Mouse (Mus musculus) kidney, embryonic 15.5 days (tissue): ENCODE measurements at regions not wholly inside any gene's neighbourhood (a gene's known extent, or its start where the extent isn't known, plus 50 kb on each side); places are given as distances from the start of the nearest gene placed in this dataset.
"Not testable (repeated sequence)": the region's sequence is repeated elsewhere in the genome, so short reads cannot be mapped to it uniquely, and the experiment has no call there.

Source experiments
- ATAC-seq: fragments of 200-750 bp; cut with Nextera tagmentation; replicated peaks from 2 replicates; pipeline ENCODE4 v1.8.0; 2017; ENCODE audit warnings: moderate TSS enrichment; ENCODE audit not compliant: low FRiP score
- H3K27ac ChIP-seq: fragments of 300-500 bp; sonication (generic); 2 replicates; pipeline ENCODE4 v1.5.1; 2015; ENCODE audit warnings: mild to moderate bottlenecking, inconsistent platforms
- H3K27me3 ChIP-seq: fragments of 300-500 bp; sonication (generic); 2 replicates; pipeline ENCODE4 v1.6.1; 2015; ENCODE audit warnings: inconsistent platforms
- H3K36me3 ChIP-seq: fragments of 300-500 bp; sonication (generic); 2 replicates; pipeline ENCODE4 v1.6.1; 2015; ENCODE audit warnings: inconsistent platforms
- H3K4me1 ChIP-seq: fragments of 300-500 bp; sonication (generic); 2 replicates; pipeline ENCODE4 v1.6.1; 2015; ENCODE audit warnings: inconsistent platforms
- H3K4me2 ChIP-seq: fragments of 300-500 bp; sonication (generic); 2 replicates; pipeline ENCODE4 v1.6.1; 2015; ENCODE audit warnings: moderate library complexity, mild to moderate bottlenecking, inconsistent platforms
- H3K4me3 ChIP-seq: fragments of 300-500 bp; sonication (generic); replicated peaks from 2 replicates; pipeline ENCODE4 v1.5.1; 2015; ENCODE audit warnings: mild to moderate bottlenecking, inconsistent platforms
- H3K9ac ChIP-seq: fragments of 300-500 bp; sonication (generic); 2 replicates; pipeline ENCODE4 v1.6.1; 2015; ENCODE audit warnings: mild to moderate bottlenecking, inconsistent platforms
- H3K9me3 ChIP-seq: fragments of 300-500 bp; sonication (generic); replicated peaks from 2 replicates; pipeline ENCODE4 v1.6.1; 2016; ENCODE audit warnings: inconsistent platforms
- WGBS: fragments of 180-500 bp; shearing (Covaris S2); methylation state at CpG from one replicate; pipeline ENCODE4 v1.1.7; 2015; ENCODE audit warnings: mixed read lengths; 5-methylcytosine and 5-hydroxymethylcytosine counted together

- no peaks in the 10 kb centered on the region for H3K4me1 ChIP-seq
- H3K4me3 ChIP-seq = no peak overlapping the region
- no peak for ATAC-seq
- H3K9ac ChIP-seq = no peak overlapping the region
- H3K9me3 ChIP-seq = no peaks in the 10 kb centered on the region
- 69% methylated on average over 1 of the region's 1 CpGs for WGBS
- no peak overlapping the region for H3K27ac ChIP-seq
- no peaks in the 10 kb centered on the region for H3K27me3 ChIP-seq
- no peak overlapping the region for H3K4me2 ChIP-seq
- no peaks in the 10 kb centered on the region for H3K36me3 ChIP-seq
Measured at GRCm38 (mm10) chr6:10803383-10803782, 1103.9 kb downstream of the Ndufa4 start.

GRCm38 (mm10) chr6:10758620-10759311 is 1148.5 kb downstream of the Ndufa4 start:
- H3K27me3 ChIP-seq = no peaks in the 10 kb centered on the region
- H3K4me3 ChIP-seq = no peak overlapping the region
- peak; percentile 96 for ATAC-seq
- H3K9me3 ChIP-seq = no peaks in the 10 kb centered on the region
- no peaks in the 10 kb centered on the region for H3K4me1 ChIP-seq
- no peak overlapping the region for H3K9ac ChIP-seq
- WGBS = 66% methylated on average over 1 of the region's 1 CpGs
- H3K4me2 ChIP-seq = no peak overlapping the region
- H3K27ac ChIP-seq = peak overlapping the region; percentile 85
- H3K36me3 ChIP-seq = no peaks in the 10 kb centered on the region

GRCm38 (mm10) chr6:10758051-10758450 is 1149.2 kb downstream of the Ndufa4 start:
- no peaks in the 10 kb centered on the region for H3K4me1 ChIP-seq
- no peak overlapping the region for H3K4me3 ChIP-seq
- H3K27ac ChIP-seq = peak overlapping the region; percentile 85; the same call in 1 of the 2 replicates
- no peak overlapping the region for H3K9ac ChIP-seq
- no peaks in the 10 kb centered on the region for H3K36me3 ChIP-seq
- no peaks in the 10 kb centered on the region for H3K27me3 ChIP-seq
- no peak overlapping the region for H3K4me2 ChIP-seq
- peak; percentile 49 for ATAC-seq
- H3K9me3 ChIP-seq = no peaks in the 10 kb centered on the region

- no peaks in the 10 kb centered on the region for H3K9me3 ChIP-seq
Measured at GRCm38 (mm10) chr6:10744056-10744455, 1163.2 kb downstream of the Ndufa4 start.

GRCm38 (mm10) chr6:10722566-10722965 is 1184.7 kb downstream of the Ndufa4 start:
- Histone ChIP-seq H3K9me3 (no peaks in the 10 kb centered on the region), H3K36me3 (no peaks in the 10 kb centered on the region), H3K27me3 (no peaks in the 10 kb centered on the region), H3K4me1 (no peaks in the 10 kb centered on the region), H3K4me2 (no peak overlapping the region), H3K27ac (no peak overlapping the region), H3K4me3 (no peak overlapping the region), H3K9ac (no peak overlapping the region)
- ATAC-seq = no peak
- 63% methylated on average over 1 of the region's 1 CpGs for WGBS

More at GRCm38 (mm10) chr6:10744056-10744455, 1163.2 kb downstream of the Ndufa4 start:
- Histone ChIP-seq H3K4me1 (no peaks in the 10 kb centered on the region), H3K27ac (no peak overlapping the region), H3K36me3 (no peaks in the 10 kb centered on the region), H3K9ac (no peak overlapping the region), H3K4me2 (no peak overlapping the region), H3K27me3 (no peaks in the 10 kb centered on the region), H3K4me3 (no peak overlapping the region)
- ATAC-seq = no peak
- 85% methylated on average over 2 of the region's 2 CpGs for WGBS

- H3K27ac ChIP-seq, H3K9ac ChIP-seq, H3K4me2 ChIP-seq, H3K36me3 ChIP-seq, H3K9me3 ChIP-seq, H3K4me1 ChIP-seq, H3K4me3 ChIP-seq, H3K27me3 ChIP-seq, ATAC-seq: not testable (repeated sequence)
- 95% methylated on average over 17 of the region's 25 CpGs for WGBS
Measured at GRCm38 (mm10) chr6:10690526-10690925, 1216.8 kb downstream of the Ndufa4 start.
